Mouse (Mus musculus) intestine, embryonic 14.5 days (tissue): ENCODE measurements around the gene Pipox. TPM values are rescaled to one million over a fixed set of nuclear protein-coding genes. Genes with fewer than 3 reads are reported as not detected.

ENCODE experiments used
- ATAC-seq: fragments of 200-750 bp; cut with Nextera tagmentation; replicated peaks from 2 replicates; pipeline ENCODE4 v1.8.0; 2017; ENCODE audit warnings: low read depth, moderate number of reproducible peaks, moderate TSS enrichment, moderate library complexity; ENCODE audit not compliant: low FRiP score, low TSS enrichment
- DNase-seq: peaks from one replicate; pipeline ENCODE4 v3.0.0-alpha.2; 2018; ENCODE audit warnings: low spot score
- H3K27ac ChIP-seq: fragments of 300-500 bp; sonication (generic); 2 replicates; pipeline ENCODE4 v1.5.1; 2014; ENCODE audit warnings: low read depth, mild to moderate bottlenecking, control low read depth
- H3K27me3 ChIP-seq: fragments of 300-500 bp; sonication (generic); replicated peaks from 2 replicates; pipeline ENCODE4 v1.6.1; 2014; ENCODE audit warnings: low read length, control low read depth; ENCODE audit not compliant: control insufficient read depth, insufficient read depth
- H3K36me3 ChIP-seq: fragments of 300-500 bp; sonication (generic); 2 replicates; pipeline ENCODE4 v1.6.1; 2014; ENCODE audit warnings: low read length, control low read depth; ENCODE audit not compliant: control insufficient read depth, insufficient read depth
- H3K4me1 ChIP-seq: fragments of 300-500 bp; sonication (generic); replicated peaks from 2 replicates; pipeline ENCODE4 v1.6.1; 2014; ENCODE audit warnings: low read length, control low read depth, mixed read lengths; ENCODE audit not compliant: control insufficient read depth, insufficient read depth
- H3K4me2 ChIP-seq: fragments of 300-500 bp; sonication (generic); 2 replicates; pipeline ENCODE4 v1.6.1; 2014; ENCODE audit warnings: low read length
- H3K4me3 ChIP-seq: fragments of 300-500 bp; sonication (generic); 2 replicates; pipeline ENCODE4 v1.5.1; 2014; ENCODE audit warnings: low read depth, low read length, control low read depth, mixed read lengths
- H3K9ac ChIP-seq: fragments of 300-500 bp; sonication (generic); 2 replicates; pipeline ENCODE4 v1.6.1; 2014; ENCODE audit warnings: mild to moderate bottlenecking, low read length
- H3K9me3 ChIP-seq: fragments of 300-500 bp; sonication (generic); 2 replicates; pipeline ENCODE4 v1.6.1; 2016; ENCODE audit warnings: low read length, control low read depth; ENCODE audit not compliant: control insufficient read depth
- WGBS: fragments of 180-500 bp; shearing (Covaris S2); extraction: QIAGEN DNeasy Blood & Tissue Kit; methylation state at CpG from one replicate; pipeline ENCODE4 v1.1.7; 2014; 5-methylcytosine and 5-hydroxymethylcytosine counted together
- polyA plus RNA-seq: library from polyadenylated mRNA; unstranded; fragments of >200 nt; fragmentation: Nextera tagmentation; extraction: Ambion mirVana; gene quantifications from 2 replicates; pipeline ENCODE4 v1.2.1, GENCODE M21; 2014

The Pipox gene
- polyA plus RNA-seq, 1 experiment from 2014 or later = 9.2 TPM

- Histone ChIP-seq H3K4me2 (0 out of 2 replicates have a peak overlapping the region, but pooled peaks have one; percentile 18), H3K4me1 (no peaks in the 10 kb centered on the region), H3K4me3 (no peak overlapping the region; the same call in 1 of the 2 replicates), H3K27ac (no peak overlapping the region), H3K27me3 (peaks cover 47% of the 10 kb centered on the region), H3K9ac (no peak overlapping the region), H3K36me3 (no peaks in the 10 kb centered on the region), H3K9me3 (no peaks in the 10 kb centered on the region)
- DNase-seq = no peak
- WGBS = 3% methylated on average over 30 of the region's 32 CpGs
- no peak for ATAC-seq
Observed at GRCm38 (mm10) chr11:77914598-77915260, 20.8 kb upstream of the Pipox start.

- DNase-seq (no peak), ATAC-seq (no peak)
- no peaks in the 10 kb centered on the region for H3K36me3 ChIP-seq
- H3K4me3 ChIP-seq = no peak overlapping the region
- H3K9ac ChIP-seq = no peak overlapping the region
- H3K27me3 ChIP-seq = peaks cover 47% of the 10 kb centered on the region
- H3K9me3 ChIP-seq = no peaks in the 10 kb centered on the region
- no peak overlapping the region for H3K27ac ChIP-seq
- no peak overlapping the region for H3K4me2 ChIP-seq
- WGBS = 46% methylated on average over 6 of the region's 6 CpGs
- H3K4me1 ChIP-seq = no peaks in the 10 kb centered on the region
Observed at GRCm38 (mm10) chr11:77913505-77913904, 19.6 kb upstream of the Pipox start.

- ATAC-seq (no peak), DNase-seq (no peak)
- no peaks in the 10 kb centered on the region for H3K9me3 ChIP-seq
- 20% methylated on average over 6 of the region's 6 CpGs for WGBS
- no peaks in the 10 kb centered on the region for H3K36me3 ChIP-seq
- no peak overlapping the region for H3K27ac ChIP-seq
- H3K4me3 ChIP-seq = no peak overlapping the region
- no peak overlapping the region for H3K4me2 ChIP-seq
- peaks cover 26% of the 10 kb centered on the region for H3K27me3 ChIP-seq
- no peaks in the 10 kb centered on the region for H3K4me1 ChIP-seq
- no peak overlapping the region for H3K9ac ChIP-seq
Observed at GRCm38 (mm10) chr11:77909776-77910175, 15.9 kb upstream of the Pipox start.

GRCm38 (mm10) chr11:77909376-77909775 is 15.5 kb upstream of the Pipox start:
- no peaks in the 10 kb centered on the region for H3K4me1 ChIP-seq
- no peak overlapping the region for H3K27ac ChIP-seq
- H3K36me3 ChIP-seq = no peaks in the 10 kb centered on the region
- DNase-seq (no peak), ATAC-seq (no peak)
- no peak overlapping the region for H3K9ac ChIP-seq
- WGBS = 22% methylated on average over 5 of the region's 5 CpGs
- H3K4me2 ChIP-seq = no peak overlapping the region
- no peak overlapping the region for H3K4me3 ChIP-seq
- no peaks in the 10 kb centered on the region for H3K9me3 ChIP-seq
- H3K27me3 ChIP-seq = peaks cover 22% of the 10 kb centered on the region

- Histone ChIP-seq H3K36me3 (no peaks in the 10 kb centered on the region), H3K9me3 (no peaks in the 10 kb centered on the region), H3K4me3 (no peak overlapping the region), H3K27ac (no peak overlapping the region), H3K9ac (no peak overlapping the region), H3K4me1 (no peaks in the 10 kb centered on the region; the same call in 1 of the 2 replicates), H3K27me3 (peaks cover 12% of the 10 kb centered on the region), H3K4me2 (no peak overlapping the region)
- DNase-seq (no peak), ATAC-seq (no peak)
- WGBS = 59% methylated on average over 4 of the region's 4 CpGs
Observed at GRCm38 (mm10) chr11:77908468-77908867, 14.6 kb upstream of the Pipox start.

GRCm38 (mm10) chr11:77906747-77907174 is 12.9 kb upstream of the Pipox start:
- Histone ChIP-seq H3K27ac (no peak overlapping the region), H3K9me3 (no peaks in the 10 kb centered on the region), H3K36me3 (no peaks in the 10 kb centered on the region), H3K4me2 (no peak overlapping the region), H3K4me3 (no peak overlapping the region), H3K27me3 (no peaks in the 10 kb centered on the region), H3K9ac (no peak overlapping the region), H3K4me1 (no peaks in the 10 kb centered on the region; the same call in 1 of the 2 replicates)
- no peak for ATAC-seq
- 20% methylated on average over 9 of the region's 9 CpGs for WGBS
- DNase-seq = no peak

GRCm38 (mm10) chr11:77906097-77906687 is 12.3 kb upstream of the Pipox start:
- Histone ChIP-seq H3K9ac (no peak overlapping the region), H3K27ac (no peak overlapping the region), H3K4me2 (no peak overlapping the region), H3K9me3 (no peaks in the 10 kb centered on the region), H3K4me1 (no peaks in the 10 kb centered on the region; the same call in 1 of the 2 replicates), H3K27me3 (no peaks in the 10 kb centered on the region), H3K4me3 (no peak overlapping the region), H3K36me3 (no peaks in the 10 kb centered on the region)
- DNase-seq (no peak), ATAC-seq (no peak)
- WGBS = 45% methylated on average over 19 of the region's 19 CpGs

- no peaks in the 10 kb centered on the region; the same call in 1 of the 2 replicates for H3K4me1 ChIP-seq
- no peak overlapping the region for H3K4me2 ChIP-seq
- H3K9ac ChIP-seq = no peak overlapping the region
- WGBS = 60% methylated on average over 1 of the region's 1 CpGs
- H3K27me3 ChIP-seq = no peaks in the 10 kb centered on the region
- no peaks in the 10 kb centered on the region for H3K9me3 ChIP-seq
- ATAC-seq (no peak), DNase-seq (no peak)
- no peak overlapping the region for H3K4me3 ChIP-seq
- no peaks in the 10 kb centered on the region for H3K36me3 ChIP-seq
- no peak overlapping the region for H3K27ac ChIP-seq
Observed at GRCm38 (mm10) chr11:77904707-77905106, 10.8 kb upstream of the Pipox start.

GRCm38 (mm10) chr11:77903761-77904160 is 9.9 kb upstream of the Pipox start:
- H3K9me3 ChIP-seq = no peaks in the 10 kb centered on the region
- no peaks in the 10 kb centered on the region; the same call in 1 of the 2 replicates for H3K4me1 ChIP-seq
- no peak overlapping the region for H3K4me3 ChIP-seq
- no peak overlapping the region for H3K4me2 ChIP-seq
- ATAC-seq = no peak
- no peak overlapping the region for H3K27ac ChIP-seq
- DNase-seq = no peak
- no peak overlapping the region for H3K9ac ChIP-seq
- no peaks in the 10 kb centered on the region for H3K36me3 ChIP-seq
- 31% methylated on average over 3 of the region's 3 CpGs for WGBS
- no peaks in the 10 kb centered on the region for H3K27me3 ChIP-seq
